Mouse (Mus musculus): ENCODE data around the gene Psmd1.

Gene Psmd1

GRCm38 (mm10) chr1:86058856-86059769 is 5.1 kb upstream of the Psmd1 start:
- in situ Hi-C loops (cut with MboI, MseI) = no loop called here

DNA sequence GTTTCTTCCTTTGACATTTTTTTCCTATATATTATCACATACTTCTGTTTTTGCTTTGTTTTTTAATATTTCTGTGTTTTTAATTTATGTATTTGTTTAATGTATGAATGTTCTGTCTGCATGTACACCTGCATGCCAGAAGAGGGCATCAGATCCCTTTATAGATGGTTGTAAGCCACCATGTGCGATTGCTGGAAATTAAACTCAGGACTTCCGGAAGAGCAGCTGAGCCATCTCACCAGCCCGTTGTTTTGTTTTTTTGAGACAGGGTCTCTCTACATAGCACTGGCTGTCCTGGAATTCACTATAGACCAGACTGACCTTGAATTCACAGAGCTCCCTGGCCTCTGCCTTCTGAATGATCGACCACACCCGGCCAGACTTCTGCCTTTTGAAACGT is 1.7 kb upstream of the Psmd1 start:
- in situ Hi-C loops (cut with MboI, MseI) = no loop called here

- in situ Hi-C loops (cut with MboI, MseI) = no loop called here
Observed at GRCm38 (mm10) chr1:86076565-86076964, 12.4 kb downstream of the Psmd1 start.

- in situ Hi-C loops (cut with MboI, MseI) = no loop called here
Observed at GRCm38 (mm10) chr1:86094413-86094812, 30.2 kb downstream of the Psmd1 start.

DNA sequence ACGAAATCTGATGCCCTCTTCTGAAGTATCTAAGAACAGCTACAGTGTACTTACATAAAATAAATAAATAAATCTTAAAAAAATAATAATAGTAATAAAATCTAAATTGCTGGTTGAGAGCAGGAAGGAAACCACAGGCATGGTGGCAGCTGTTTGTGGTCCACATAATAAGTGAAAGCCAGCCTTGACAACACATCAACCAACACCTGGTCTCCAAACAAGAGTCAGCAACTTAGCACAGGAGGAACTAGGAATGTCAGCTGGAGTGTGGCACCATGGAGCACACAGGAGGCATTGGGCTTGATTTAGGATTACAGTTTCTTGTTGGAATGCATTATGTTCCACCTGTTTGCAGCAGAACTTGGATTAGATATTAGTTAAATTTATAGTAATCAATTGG is 40.9 kb downstream of the Psmd1 start:
- in situ Hi-C loops (cut with MboI, MseI) = no loop called here

DNA sequence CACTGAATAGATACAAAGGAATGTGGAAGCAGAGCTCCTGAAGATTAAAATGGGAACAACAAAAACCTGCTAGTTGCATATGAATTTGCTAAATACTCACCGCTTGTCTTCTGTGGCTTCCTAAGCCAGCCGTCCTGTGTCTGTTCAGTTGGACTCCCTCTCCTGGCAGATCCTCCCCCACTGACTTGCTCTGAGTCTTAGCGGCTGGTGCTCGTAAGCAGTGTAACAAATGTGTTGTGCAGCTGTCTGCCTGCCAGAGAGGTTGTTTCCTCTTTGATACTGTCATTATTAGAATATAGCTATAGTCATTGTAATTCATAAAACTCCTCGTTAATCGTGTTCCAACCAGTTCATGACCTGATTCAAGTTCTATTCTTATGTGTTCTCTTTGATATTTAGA is 47.6 kb downstream of the Psmd1 start, which contains the start of gene Htr2b:
Htr2b (minus strand) TSS at position 192 of the 400 bp plus-strand sequence.
- in situ Hi-C loops (cut with MboI, MseI) = no loop called here

DNA sequence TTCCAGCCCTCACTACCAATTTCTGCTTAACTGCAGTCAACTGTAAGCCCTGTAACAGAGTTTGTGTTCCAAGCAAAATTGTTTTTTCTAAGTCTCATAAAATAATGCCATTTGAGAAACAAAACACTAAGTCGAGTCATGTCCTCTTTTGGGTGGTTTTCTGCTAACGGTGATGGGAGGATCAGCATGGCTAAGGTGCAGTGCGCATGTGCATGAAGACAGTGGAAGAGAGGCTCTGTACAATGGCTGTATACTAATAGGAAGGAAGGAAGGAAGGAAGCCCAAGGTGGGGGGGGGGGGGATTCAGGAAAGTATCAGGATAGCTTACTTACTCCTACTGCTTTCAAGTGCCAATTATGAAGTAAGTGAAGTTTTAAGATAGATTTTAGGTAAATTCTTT is 50.0 kb downstream of the Psmd1 start:
- in situ Hi-C loops (cut with MboI, MseI) = no loop called here

GRCm38 (mm10) chr1:86119549-86119948 is 55.4 kb downstream of the Psmd1 start:
- in situ Hi-C loops (cut with MboI, MseI) = loop anchor here (5.0 kb wide), 1 partner anchor 37 kb away; no protein-coding TSS in a partner anchor

GRCm38 (mm10) chr1:86126036-86126435 is 61.8 kb downstream of the Psmd1 start:
- in situ Hi-C loops (cut with MboI, MseI) = no loop called here

- in situ Hi-C loops (cut with MboI, MseI) = no loop called here
Observed at GRCm38 (mm10) chr1:86133337-86133736, 69.2 kb downstream of the Psmd1 start, which contains the start of gene Gm21972. Gene Gm21972, plus strand, starts transcription at chr1:86133637.

GRCm38 (mm10) chr1:86135315-86135714 is 71.1 kb downstream of the Psmd1 start:
- in situ Hi-C loops (cut with MboI, MseI) = no loop called here

GRCm38 (mm10) chr1:86141081-86141480 is 76.9 kb downstream of the Psmd1 start:
- in situ Hi-C loops (cut with MboI, MseI) = no loop called here

DNA sequence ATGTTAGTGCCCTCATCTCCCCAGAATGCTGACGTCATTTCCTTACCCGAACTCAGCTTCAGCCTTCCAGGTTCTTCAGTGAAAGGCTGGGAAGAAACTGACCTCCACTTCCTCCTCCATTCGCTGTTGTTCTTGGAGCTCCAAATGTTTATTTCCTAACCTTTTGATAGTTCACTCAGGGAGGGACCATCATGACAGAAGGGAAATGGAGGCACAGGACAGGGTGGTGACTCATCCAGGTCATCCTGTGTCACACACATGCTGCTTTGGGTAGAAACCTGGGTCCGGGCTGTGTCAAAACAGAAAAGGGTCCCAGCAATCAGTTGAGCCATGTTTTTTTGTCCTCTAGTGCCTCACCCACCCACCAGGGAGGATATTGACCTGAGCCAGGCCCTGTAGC is 79.0 kb downstream of the Psmd1 start:
- in situ Hi-C loops (cut with MboI, MseI) = no loop called here

- in situ Hi-C loops (cut with MboI, MseI) = no loop called here
Observed at GRCm38 (mm10) chr1:86144001-86144944, 80.1 kb downstream of the Psmd1 start.

DNA sequence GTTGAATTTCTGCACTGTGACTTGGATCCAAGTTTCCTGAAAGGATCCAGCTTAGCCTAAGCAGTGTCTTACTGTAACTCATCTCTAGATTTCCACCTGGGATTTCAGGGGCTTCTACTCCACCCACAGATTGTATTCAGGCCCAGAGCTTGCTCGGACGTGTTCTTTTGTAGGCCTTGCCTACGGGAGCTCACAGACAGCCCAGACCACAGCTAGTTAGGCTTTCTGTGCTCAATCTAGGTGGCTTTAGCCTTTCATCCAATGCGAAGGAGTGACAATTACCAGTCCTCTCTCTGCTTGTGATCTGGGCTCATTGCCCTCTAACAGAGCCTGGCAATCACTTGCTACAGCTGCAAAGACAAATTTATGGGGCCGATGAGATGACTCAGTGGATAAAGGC is 82.1 kb downstream of the Psmd1 start:
- in situ Hi-C loops (cut with MboI, MseI) = no loop called here

GRCm38 (mm10) chr1:86147557-86147956 is 83.4 kb downstream of the Psmd1 start:
- in situ Hi-C loops (cut with MboI, MseI) = no loop called here

- in situ Hi-C loops (cut with MboI, MseI) = no loop called here
Observed at GRCm38 (mm10) chr1:86148161-86148560, 84.0 kb downstream of the Psmd1 start.

- in situ Hi-C loops (cut with MboI, MseI) = no loop called here
Observed at GRCm38 (mm10) chr1:86150929-86151328, 86.7 kb downstream of the Psmd1 start.

GRCm38 (mm10) chr1:86151376-86151775 is 87.2 kb downstream of the Psmd1 start:
- in situ Hi-C loops (cut with MboI, MseI) = no loop called here

GRCm38 (mm10) chr1:86152618-86153017 is 88.4 kb downstream of the Psmd1 start:
- in situ Hi-C loops (cut with MboI, MseI) = no loop called here

GRCm38 (mm10) chr1:86154133-86154823 is 90.1 kb downstream of the Psmd1 start, which contains the start of gene Armc9:
Gene Armc9, plus strand, starts transcription at chr1:86154780.
- in situ Hi-C loops (cut with MboI, MseI) = no loop called here

DNA sequence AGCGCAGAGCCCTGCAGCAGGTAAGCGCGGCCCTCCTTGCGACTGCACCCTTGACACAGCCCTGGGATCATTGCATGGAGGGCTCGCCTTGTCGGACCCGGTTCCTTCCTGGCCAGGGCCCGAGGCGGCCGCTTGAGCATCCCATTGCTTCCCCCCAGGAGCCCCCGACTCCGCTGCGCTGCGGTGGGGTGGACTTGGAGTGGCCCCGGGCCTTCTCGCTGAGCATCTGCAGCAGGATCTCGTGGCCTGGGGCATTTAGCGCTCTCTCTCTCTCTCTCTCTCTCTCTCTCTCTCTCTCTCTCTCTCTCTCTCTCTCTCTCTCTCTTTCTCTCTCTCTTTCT is 90.6 kb downstream of the Psmd1 start:
- in situ Hi-C loops (cut with MboI, MseI) = no loop called here

Data from T-helper 1 cell (primary cell).